Mouse (Mus musculus) layer of hippocampus, adult 11-12 months (tissue): ENCODE measurements around the gene Otud7a.

Experiments
- DNase-seq: peaks from one replicate; pipeline ENCODE4 v3.0.0; 2022; ENCODE audit warnings: low spot score

The Otud7a gene

GRCm38 (mm10) chr7:63444484-63445345 is at the start of gene Otud7a:
Gene Otud7a, plus strand, starts transcription at chr7:63444751.
- DNase-seq = peak; percentile 91

- no peak for DNase-seq
Observed at GRCm38 (mm10) chr7:63405988-63406387, 38.6 kb upstream of the Otud7a start.

GRCm38 (mm10) chr7:63445346-63445700 is 772 bp downstream of the Otud7a start:
- DNase-seq = peak; percentile 40

GRCm38 (mm10) chr7:63446951-63447350 is 2.4 kb downstream of the Otud7a start:
- DNase-seq = no peak

- no peak for DNase-seq
Observed at GRCm38 (mm10) chr7:63455228-63455627, 10.7 kb downstream of the Otud7a start.

- no peak for DNase-seq
Observed at GRCm38 (mm10) chr7:63462234-63462633, 17.7 kb downstream of the Otud7a start.

- DNase-seq = peak; percentile 60
Observed at GRCm38 (mm10) chr7:63462684-63463083, 18.1 kb downstream of the Otud7a start.

GRCm38 (mm10) chr7:63466729-63467128 is 22.2 kb downstream of the Otud7a start:
- no peak for DNase-seq

- DNase-seq = no peak
Observed at GRCm38 (mm10) chr7:63468258-63468657, 23.7 kb downstream of the Otud7a start.

- DNase-seq = no peak
Observed at GRCm38 (mm10) chr7:63483091-63483490, 38.5 kb downstream of the Otud7a start.

- no peak for DNase-seq
Observed at GRCm38 (mm10) chr7:63497051-63497547, 52.5 kb downstream of the Otud7a start.

GRCm38 (mm10) chr7:63504202-63504601 is 59.7 kb downstream of the Otud7a start:
- DNase-seq = peak; percentile 33

GRCm38 (mm10) chr7:63508079-63508478 is 63.5 kb downstream of the Otud7a start:
- no peak for DNase-seq

GRCm38 (mm10) chr7:63509825-63510224 is 65.3 kb downstream of the Otud7a start:
- DNase-seq = no peak

- DNase-seq = no peak
Observed at GRCm38 (mm10) chr7:63511458-63511857, 66.9 kb downstream of the Otud7a start.

- no peak for DNase-seq
Observed at GRCm38 (mm10) chr7:63512561-63512960, 68.0 kb downstream of the Otud7a start.

- DNase-seq = no peak
Observed at GRCm38 (mm10) chr7:63516141-63516895, 71.8 kb downstream of the Otud7a start.

- DNase-seq = no peak
Observed at GRCm38 (mm10) chr7:63520299-63520698, 75.7 kb downstream of the Otud7a start.

GRCm38 (mm10) chr7:63522403-63522802 is 77.9 kb downstream of the Otud7a start:
- no peak for DNase-seq

GRCm38 (mm10) chr7:63523051-63523450 is 78.5 kb downstream of the Otud7a start:
- no peak for DNase-seq

GRCm38 (mm10) chr7:63540293-63540692 is 95.7 kb downstream of the Otud7a start:
- DNase-seq = no peak

- peak; percentile 17 for DNase-seq
Observed at GRCm38 (mm10) chr7:63554457-63554856, 109.9 kb downstream of the Otud7a start.

- peak; percentile 20 for DNase-seq
Observed at GRCm38 (mm10) chr7:63556324-63556723, 111.8 kb downstream of the Otud7a start.
